Mouse (Mus musculus) adrenal gland, postnatal 36 days (tissue): Measurements from ENCODE around the gene Baiap2l2. TPM values are rescaled to one million over a fixed set of nuclear protein-coding genes. Genes with fewer than 3 reads are reported as not detected.
"Not testable (repeated sequence)": the region's sequence is repeated elsewhere in the genome, so short reads cannot be mapped to it uniquely, and the experiment has no call there.

ENCODE experiments used
- DNase-seq, 2 experiments: peaks; one replicate each; pipeline ENCODE4 v3.0.0; 2021; ENCODE audit warnings: mixed read lengths in 1 of 2
- total RNA-seq, 2 experiments: library from RNA; stranded (reverse); gene quantifications; 2 replicates each; pipeline ENCODE4 v1.2.3; 2021

The Baiap2l2 gene
- total RNA-seq, 2 experiments from 2014 or later = not detected

- peak; percentile 39 to 57 for DNase-seq
Measured at GRCm38 (mm10) chr15:79261095-79261725, 24.1 kb downstream of the Baiap2l2 start.

- no peak for DNase-seq
Measured at GRCm38 (mm10) chr15:79258521-79258920, 26.8 kb downstream of the Baiap2l2 start.

GRCm38 (mm10) chr15:79254661-79255060 lies 30.7 kb downstream of the Baiap2l2 start, which contains the start of gene Slc16a8:
TSS of gene Slc16a8 (minus strand) at chr15:79254761.
- DNase-seq = no peak

- DNase-seq = no peak
Measured at GRCm38 (mm10) chr15:79252580-79252979, 32.8 kb downstream of the Baiap2l2 start.

DNA sequence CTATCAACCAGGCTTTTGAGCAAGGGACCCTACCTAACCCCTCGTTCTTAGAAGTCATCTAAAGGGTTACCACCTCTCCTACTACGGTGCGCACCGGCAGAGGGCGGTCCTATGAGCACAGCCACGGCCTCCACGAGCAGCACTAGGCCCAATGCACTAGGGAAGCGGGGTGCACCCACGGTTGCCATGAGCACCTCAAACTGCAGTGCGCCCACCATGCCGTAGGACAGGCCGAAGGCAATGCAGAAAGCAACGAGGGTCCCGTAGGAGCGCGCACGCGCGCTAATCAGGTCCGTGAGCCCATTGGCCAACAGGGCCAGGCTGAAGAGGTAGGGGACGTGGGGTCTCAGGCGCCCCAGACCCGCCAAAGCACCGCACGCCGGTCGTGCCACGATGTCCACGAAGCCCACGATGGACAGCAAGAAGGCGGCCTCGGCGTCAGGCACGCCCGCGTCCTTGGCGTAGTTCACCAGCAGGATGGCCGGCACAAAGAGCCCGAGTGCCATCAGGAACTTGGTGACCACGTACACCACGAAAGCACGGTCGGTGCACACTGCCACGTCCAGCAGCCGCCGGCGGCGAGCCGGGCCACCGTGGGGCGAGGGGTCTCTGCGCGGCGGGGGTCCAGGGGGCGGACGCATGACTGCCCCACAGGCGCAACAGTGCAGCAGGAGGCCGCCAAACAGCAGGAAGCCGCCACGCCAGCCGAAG lies 33.4 kb downstream of the Baiap2l2 start:
- DNase-seq = peak; percentile 23 to 27

DNA sequence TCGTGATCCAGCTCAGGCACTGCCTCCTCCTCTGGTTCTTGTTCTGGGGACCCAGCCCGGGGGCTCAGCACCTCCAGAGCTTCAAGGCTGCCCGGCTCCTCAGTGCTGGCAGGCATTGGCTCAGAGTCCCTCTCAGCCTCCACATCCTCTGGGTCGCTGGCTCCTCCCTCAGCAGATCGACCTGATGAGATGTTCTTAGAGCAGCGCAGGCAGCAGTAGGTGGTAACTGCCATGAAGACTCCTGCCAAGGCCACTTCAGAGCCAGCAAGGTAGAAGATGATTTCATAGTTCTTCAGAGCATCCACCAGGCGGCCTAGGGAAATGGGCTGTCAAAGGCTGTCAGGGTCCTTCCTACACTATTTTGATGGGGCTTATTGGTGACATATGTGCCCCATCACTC lies 34.2 kb downstream of the Baiap2l2 start:
- DNase-seq = no peak

- DNase-seq = no peak
Measured at GRCm38 (mm10) chr15:79250236-79250635, 35.1 kb downstream of the Baiap2l2 start.

DNA sequence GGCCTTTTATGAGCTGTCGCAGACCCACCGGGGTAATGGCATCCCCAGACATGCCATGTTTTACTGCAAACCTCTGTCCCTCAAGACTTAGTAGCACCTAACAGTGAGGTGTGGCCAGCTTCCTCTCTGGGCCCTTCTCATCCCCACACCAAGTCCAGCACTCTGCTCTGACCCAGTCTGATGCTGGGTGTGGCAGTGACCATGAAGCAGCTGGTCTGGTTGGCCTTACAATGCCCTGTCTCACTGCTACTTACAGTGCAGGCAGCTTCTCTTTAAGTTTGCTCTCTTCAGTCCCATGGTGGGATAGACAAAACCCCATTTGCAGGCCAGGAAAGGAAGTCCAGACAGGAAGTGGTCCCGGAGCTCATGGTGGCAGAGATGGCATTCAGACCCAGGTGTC lies 40.0 kb downstream of the Baiap2l2 start:
- DNase-seq = no peak

- peak; percentile 69 to 70 for DNase-seq
Measured at GRCm38 (mm10) chr15:79244071-79244893, 41.1 kb downstream of the Baiap2l2 start.

GRCm38 (mm10) chr15:79243234-79244042 lies 41.9 kb downstream of the Baiap2l2 start:
- peak; percentile 95 for DNase-seq

GRCm38 (mm10) chr15:79242574-79243233 lies 42.6 kb downstream of the Baiap2l2 start:
- no peak for DNase-seq

- DNase-seq = no peak
Measured at GRCm38 (mm10) chr15:79238036-79238435, 47.3 kb downstream of the Baiap2l2 start.

GRCm38 (mm10) chr15:79235268-79235667 lies 50.1 kb downstream of the Baiap2l2 start:
- DNase-seq = no peak

GRCm38 (mm10) chr15:79229058-79229821 lies 56.1 kb downstream of the Baiap2l2 start, which contains the start of the genes Pick1 and Gm49486:
TSS of gene Pick1 (plus strand) at chr15:79229173.
TSS of gene Gm49486 (plus strand) at chr15:79229391.
- DNase-seq = peak; percentile 85 to 90

GRCm38 (mm10) chr15:79225780-79226179 lies 59.6 kb downstream of the Baiap2l2 start:
- DNase-seq = not testable (repeated sequence)

GRCm38 (mm10) chr15:79224685-79225084 lies 60.7 kb downstream of the Baiap2l2 start:
- DNase-seq = peak; percentile 89 to 90

GRCm38 (mm10) chr15:79223641-79224040 lies 61.7 kb downstream of the Baiap2l2 start:
- no peak for DNase-seq

- DNase-seq = no peak
Measured at GRCm38 (mm10) chr15:79219572-79219971, 65.8 kb downstream of the Baiap2l2 start.

GRCm38 (mm10) chr15:79216191-79216590 lies 69.1 kb downstream of the Baiap2l2 start:
- DNase-seq = no peak

- DNase-seq = no peak
Measured at GRCm38 (mm10) chr15:79213591-79213990, 71.7 kb downstream of the Baiap2l2 start.
